Mouse (Mus musculus): ENCODE data around the gene Msi2. TPM values are rescaled to one million over a fixed set of nuclear protein-coding genes. Genes with fewer than 3 reads are reported as not detected.

Msi2 gene
- polyA plus RNA-seq, 1 experiment from 2014 or later, result 20.4 TPM

DNA sequence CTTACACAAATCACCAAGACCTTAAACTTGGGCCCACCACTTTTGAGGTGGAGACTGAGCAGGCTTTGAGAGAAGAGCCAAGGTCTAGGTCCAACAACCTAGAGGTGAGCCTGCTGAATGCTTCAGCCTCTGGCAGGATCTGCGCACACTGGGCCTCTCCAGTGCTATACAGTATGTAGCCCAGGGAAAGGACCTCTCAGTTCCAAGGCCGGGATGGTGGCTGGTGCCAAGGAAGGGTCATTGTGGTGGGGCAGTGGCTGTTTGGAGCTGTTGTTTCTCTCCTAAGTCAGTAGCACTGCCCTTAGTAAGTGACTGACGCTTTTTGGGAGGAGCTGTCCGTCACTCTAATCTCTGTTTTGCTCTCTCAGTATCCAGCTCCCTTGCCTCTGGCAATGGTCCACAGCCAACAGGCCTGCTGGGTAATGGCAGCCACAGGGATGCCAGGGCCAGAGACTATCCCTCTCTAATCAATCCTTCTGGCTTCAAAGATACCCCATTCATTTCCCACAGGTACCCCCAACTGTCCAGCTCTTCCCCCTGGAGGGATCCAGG is 243.3 kb downstream of the Msi2 start:
- H3K4me3 ChIP-seq, result no peak overlapping the region
- H3K9me3 ChIP-seq, result no peaks in the 10 kb centered on the region
- peaks cover 93% of the 10 kb centered on the region for H3K4me1 ChIP-seq
- 70% methylated on average over 4 of the region's 4 CpGs for WGBS
- H3K36me3 ChIP-seq (replicated peaks), result peaks cover 55% of the 10 kb centered on the region
- DNase-seq (ENCODE audit: extremely low spot score, low spot score), result no peak
- H3K27me3 ChIP-seq (ENCODE audit: poor library complexity, severe bottlenecking), result 0 out of 2 replicates have a peak, but pooled peaks cover under 1% of the 10 kb centered on the region
- peak overlapping the region; percentile 59 for H3K27ac ChIP-seq

DNA sequence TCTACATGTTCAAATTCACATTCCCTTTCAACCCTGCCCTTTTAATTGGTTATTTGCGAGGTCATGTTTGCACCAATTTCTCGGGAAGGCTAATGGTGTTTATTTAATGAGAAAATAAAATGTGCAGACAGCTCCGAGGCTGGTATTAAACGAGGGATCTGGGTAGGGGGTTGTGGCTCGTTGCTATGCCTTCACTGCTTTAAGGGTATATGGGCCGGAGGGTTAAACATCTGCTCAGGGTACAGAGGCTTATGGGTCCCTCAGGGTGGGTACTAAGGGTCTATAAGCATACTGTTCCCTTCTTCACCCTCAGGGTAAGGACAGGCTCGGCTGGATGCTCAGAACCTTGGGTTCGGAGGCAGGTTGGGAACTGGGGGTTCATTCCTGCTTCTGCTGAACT is 245.6 kb downstream of the Msi2 start:
- H3K27ac ChIP-seq, result peak overlapping the region; percentile 81
- H3K4me3 ChIP-seq, result no peak overlapping the region
- no peak for DNase-seq (ENCODE audit: extremely low spot score, low spot score)
- WGBS, result 50% methylated on average over 8 of the region's 8 CpGs
- peaks cover 50% of the 10 kb centered on the region for H3K36me3 ChIP-seq (replicated peaks)
- peaks cover 5% of the 10 kb centered on the region; the same call in 1 of the 2 replicates for H3K27me3 ChIP-seq (ENCODE audit: poor library complexity, severe bottlenecking)
- H3K9me3 ChIP-seq, result no peaks in the 10 kb centered on the region
- peaks cover 90% of the 10 kb centered on the region for H3K4me1 ChIP-seq

DNA sequence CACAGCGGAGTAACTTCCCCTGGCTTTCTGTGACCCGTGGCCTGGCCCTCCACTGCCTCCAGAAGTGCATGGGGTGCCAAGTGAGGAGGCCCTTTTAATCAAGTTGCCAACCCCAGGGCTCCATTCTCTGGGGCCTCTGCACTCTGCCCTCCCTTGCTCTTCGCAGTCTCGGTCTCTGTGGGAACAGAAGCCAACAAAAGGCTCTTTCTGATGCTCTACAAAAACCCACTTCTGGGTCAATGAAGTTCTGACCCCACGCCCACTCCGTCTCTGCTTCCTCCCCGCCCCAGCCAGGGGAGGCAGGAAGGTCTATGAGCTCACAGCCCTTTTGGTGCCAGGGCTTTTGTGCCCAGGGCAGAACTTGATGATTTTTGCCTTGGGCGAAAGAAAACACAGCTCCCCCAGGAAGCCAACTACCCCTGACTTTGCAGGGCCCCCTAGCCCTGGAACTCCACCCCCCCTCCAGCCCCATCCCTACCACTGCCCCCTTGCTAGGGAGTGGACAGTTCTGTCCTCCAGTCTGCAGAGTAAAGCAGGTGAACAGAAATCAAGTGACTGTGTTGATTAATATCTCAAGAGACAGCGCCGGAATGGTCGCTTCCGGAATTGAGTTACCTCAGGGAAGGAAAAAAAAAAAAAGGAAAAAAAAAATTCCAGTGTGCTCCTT is 246.2 kb downstream of the Msi2 start:
- Histone ChIP-seq H3K4me3 (peak overlapping the region; percentile 23; the same call in 1 of the 2 replicates), H3K27ac (peak overlapping the region; percentile 81), H3K9me3 (no peaks in the 10 kb centered on the region), H3K4me1 (peaks cover 94% of the 10 kb centered on the region), H3K36me3 (replicated peaks) (peaks cover 49% of the 10 kb centered on the region), H3K27me3 (ENCODE audit: poor library complexity, severe bottlenecking) (peaks cover 5% of the 10 kb centered on the region; the same call in 1 of the 2 replicates)
- DNase-seq (ENCODE audit: extremely low spot score, low spot score), result peak; percentile 77
- whole genome bisulfite sequencing, result 24% methylated on average over 12 of the region's 12 CpGs

DNA sequence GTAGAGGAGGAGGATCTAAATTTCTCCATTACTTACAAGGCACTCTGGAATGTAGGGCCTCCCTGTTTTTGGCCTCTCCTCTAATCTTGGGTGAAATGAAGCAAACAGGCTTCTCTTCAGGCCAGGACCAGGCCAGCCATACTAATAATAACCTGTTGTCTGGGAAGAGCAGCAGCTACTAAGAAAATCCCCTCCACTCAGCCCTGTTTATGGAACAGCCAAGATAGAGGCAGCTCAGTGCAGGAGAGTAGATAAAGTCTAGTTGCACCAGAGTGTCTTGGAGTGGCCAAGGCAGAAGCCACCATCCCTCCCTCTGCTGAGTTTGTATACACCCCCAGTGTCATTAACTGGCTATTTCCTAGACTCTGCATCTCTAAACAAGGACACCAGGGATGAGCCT is 247.7 kb downstream of the Msi2 start:
- Histone ChIP-seq H3K9me3 (no peaks in the 10 kb centered on the region), H3K36me3 (replicated peaks) (peaks cover 40% of the 10 kb centered on the region), H3K4me3 (no peak overlapping the region; the same call in 1 of the 2 replicates), H3K4me1 (peaks cover 91% of the 10 kb centered on the region), H3K27ac (peak overlapping the region; percentile 81), H3K27me3 (ENCODE audit: poor library complexity, severe bottlenecking) (peaks cover 5% of the 10 kb centered on the region; the same call in 1 of the 2 replicates)
- DNase-seq (ENCODE audit: extremely low spot score, low spot score), result no peak

DNA sequence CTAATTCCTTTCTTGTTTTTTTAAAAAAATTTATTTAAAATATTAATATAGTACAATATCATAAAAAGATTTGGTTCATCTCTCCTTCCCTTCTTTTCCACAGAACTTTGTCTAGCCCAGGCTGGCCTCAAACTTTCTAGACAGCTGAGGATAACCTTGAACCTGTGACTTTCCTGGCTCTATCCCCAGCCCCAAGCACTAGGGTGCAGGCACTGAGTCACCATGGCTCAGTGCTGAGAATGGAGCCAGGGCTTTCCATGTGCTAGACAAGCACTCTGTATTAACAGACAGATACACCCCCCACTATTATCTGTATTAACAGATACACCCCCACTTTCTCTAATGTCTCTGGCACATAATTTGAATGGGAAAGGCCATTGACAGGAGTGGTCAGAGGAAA is 249.3 kb downstream of the Msi2 start:
- Histone ChIP-seq H3K9me3 (no peaks in the 10 kb centered on the region), H3K36me3 (replicated peaks) (peaks cover 44% of the 10 kb centered on the region), H3K27ac (no peak overlapping the region), H3K4me1 (peaks cover 85% of the 10 kb centered on the region), H3K27me3 (ENCODE audit: poor library complexity, severe bottlenecking) (peaks cover 5% of the 10 kb centered on the region; the same call in 1 of the 2 replicates), H3K4me3 (no peak overlapping the region)
- DNase-seq (ENCODE audit: extremely low spot score, low spot score), result no peak

DNA sequence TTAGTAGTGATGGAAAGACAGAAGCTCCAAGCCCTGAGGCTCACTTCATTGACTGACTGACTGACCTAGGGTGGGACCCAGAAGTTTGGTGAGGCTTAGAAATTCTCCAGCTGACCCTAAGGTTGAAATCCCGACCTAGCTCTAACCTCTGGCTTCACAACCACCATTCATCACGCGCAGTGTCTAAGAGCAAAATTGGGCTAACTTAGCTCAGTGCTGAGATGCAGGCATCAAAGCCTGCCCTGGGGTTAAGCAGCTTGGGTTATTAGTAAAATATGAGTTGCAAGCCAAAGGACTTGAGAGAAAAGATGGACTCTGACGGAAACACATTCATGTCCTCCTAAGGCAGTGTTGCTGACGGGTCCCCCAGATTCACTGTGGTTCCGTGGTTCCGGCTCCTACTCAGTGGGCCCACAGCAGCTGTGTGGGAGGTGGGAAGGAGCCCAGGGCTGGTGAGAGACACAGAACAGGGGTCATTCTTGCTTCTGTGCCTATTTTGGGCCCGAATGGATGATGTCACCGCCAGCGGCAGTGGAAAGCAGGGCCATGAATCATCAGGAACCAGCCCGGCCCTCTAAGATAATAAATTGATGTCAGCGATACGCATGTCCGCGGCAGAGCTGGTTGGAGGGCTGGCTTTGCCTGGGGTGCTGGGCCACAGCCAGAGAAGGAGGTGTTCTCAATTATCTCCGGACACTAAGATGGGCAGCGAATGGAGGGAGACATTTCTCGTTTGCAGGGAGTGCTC is 250.6 kb downstream of the Msi2 start:
- no peak for DNase-seq (ENCODE audit: extremely low spot score, low spot score)
- peaks cover 57% of the 10 kb centered on the region for H3K36me3 ChIP-seq (replicated peaks)
- WGBS, result 82% methylated on average over 18 of the region's 18 CpGs
- H3K27ac ChIP-seq, result peak overlapping the region; percentile 68
- H3K27me3 ChIP-seq (ENCODE audit: poor library complexity, severe bottlenecking), result peaks cover 5% of the 10 kb centered on the region; the same call in 1 of the 2 replicates
- H3K4me3 ChIP-seq, result no peak overlapping the region
- peaks cover 85% of the 10 kb centered on the region for H3K4me1 ChIP-seq
- H3K9me3 ChIP-seq, result no peaks in the 10 kb centered on the region

DNA sequence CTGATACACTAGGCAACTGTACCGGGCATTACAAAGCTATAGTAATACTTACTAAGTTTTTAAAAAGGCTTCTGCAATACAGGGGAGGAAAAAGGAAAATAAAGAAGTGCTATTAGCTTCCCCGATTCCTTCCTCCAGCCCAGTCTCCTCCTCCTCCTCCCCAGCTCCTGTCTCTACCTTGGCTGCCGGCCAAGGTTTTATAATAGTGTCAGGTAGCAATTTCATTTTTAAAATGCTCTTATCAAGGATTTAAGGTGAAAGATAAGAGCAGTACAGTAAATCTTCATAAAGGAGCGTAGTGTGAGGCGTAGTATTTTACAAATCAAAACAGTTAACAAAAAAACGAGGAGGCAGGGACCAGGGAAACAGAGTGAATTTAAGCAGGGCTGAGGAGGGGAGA is 254.4 kb downstream of the Msi2 start:
- no peaks in the 10 kb centered on the region for H3K27me3 ChIP-seq (ENCODE audit: poor library complexity, severe bottlenecking)
- peaks cover 47% of the 10 kb centered on the region for H3K36me3 ChIP-seq (replicated peaks)
- no peaks in the 10 kb centered on the region for H3K9me3 ChIP-seq
- no peak for DNase-seq (ENCODE audit: extremely low spot score, low spot score)
- no peak overlapping the region for H3K27ac ChIP-seq
- H3K4me3 ChIP-seq, result no peak overlapping the region
- WGBS, result 92% methylated on average over 6 of the region's 6 CpGs
- H3K4me1 ChIP-seq, result peaks cover 86% of the 10 kb centered on the region

GRCm38 (mm10) chr11:88462789-88463188 is 255.5 kb downstream of the Msi2 start:
- DNase-seq (ENCODE audit: extremely low spot score, low spot score), result no peak
- Histone ChIP-seq H3K27me3 (ENCODE audit: poor library complexity, severe bottlenecking) (no peaks in the 10 kb centered on the region), H3K4me3 (no peak overlapping the region), H3K4me1 (peaks cover 90% of the 10 kb centered on the region), H3K36me3 (replicated peaks) (peaks cover 41% of the 10 kb centered on the region), H3K9me3 (no peaks in the 10 kb centered on the region), H3K27ac (peak overlapping the region; percentile 35; the same call in 1 of the 2 replicates)
- WGBS, result 83% methylated on average over 8 of the region's 8 CpGs

GRCm38 (mm10) chr11:88461601-88462000 is 256.7 kb downstream of the Msi2 start:
- Histone ChIP-seq H3K27ac (0 out of 2 replicates have a peak overlapping the region, but pooled peaks have one; percentile 12), H3K36me3 (replicated peaks) (peaks cover 44% of the 10 kb centered on the region), H3K4me1 (peaks cover 94% of the 10 kb centered on the region), H3K9me3 (no peaks in the 10 kb centered on the region), H3K4me3 (no peak overlapping the region), H3K27me3 (ENCODE audit: poor library complexity, severe bottlenecking) (no peaks in the 10 kb centered on the region)
- DNase-seq (ENCODE audit: extremely low spot score, low spot score), result no peak
- WGBS, result 88% methylated on average over 4 of the region's 4 CpGs

- peak; percentile 43 for DNase-seq (ENCODE audit: extremely low spot score, low spot score)
Measured at GRCm38 (mm10) chr11:88459946-88460736, 258.2 kb downstream of the Msi2 start.

DNA sequence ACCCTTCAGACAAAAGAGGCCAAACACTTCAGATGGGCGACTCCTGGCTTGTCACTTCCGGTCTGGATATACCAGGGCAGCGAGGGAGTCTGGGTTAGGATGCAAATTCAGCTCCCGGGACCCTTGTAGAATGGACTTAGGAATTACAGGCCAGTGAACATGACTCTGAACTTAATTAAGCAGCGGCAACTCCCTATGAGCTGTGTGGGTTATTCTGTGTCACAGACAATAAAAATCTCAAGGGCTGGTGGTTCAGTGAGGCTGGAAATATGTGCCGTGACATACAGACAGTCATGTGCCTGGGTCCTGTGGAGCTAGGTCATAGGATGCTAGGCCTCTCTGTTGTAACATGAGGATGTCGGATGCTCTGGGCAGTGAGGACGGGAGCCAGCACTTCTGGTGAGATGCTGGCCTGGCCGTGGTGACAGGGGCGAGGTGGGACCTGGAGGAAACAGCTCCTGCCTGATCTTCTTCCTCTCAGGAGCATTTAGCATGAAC is 261.0 kb downstream of the Msi2 start:
- H3K36me3 ChIP-seq (replicated peaks), result peaks cover 17% of the 10 kb centered on the region
- H3K27ac ChIP-seq, result peak overlapping the region; percentile 44; the same call in 1 of the 2 replicates
- peaks cover 87% of the 10 kb centered on the region for H3K4me1 ChIP-seq
- 85% methylated on average over 10 of the region's 10 CpGs for WGBS
- H3K9me3 ChIP-seq, result no peaks in the 10 kb centered on the region
- H3K4me3 ChIP-seq, result no peak overlapping the region
- DNase-seq (ENCODE audit: extremely low spot score, low spot score), result no peak
- H3K27me3 ChIP-seq (ENCODE audit: poor library complexity, severe bottlenecking), result no peaks in the 10 kb centered on the region

More at GRCm38 (mm10) chr11:88459946-88460736, 258.2 kb downstream of the Msi2 start:
- H3K27me3 ChIP-seq (ENCODE audit: poor library complexity, severe bottlenecking), result no peaks in the 10 kb centered on the region
- 36% methylated on average over 19 of the region's 19 CpGs for WGBS
- peaks cover 98% of the 10 kb centered on the region for H3K4me1 ChIP-seq
- peak overlapping the region; percentile 14; the same call in 1 of the 2 replicates for H3K4me3 ChIP-seq
- H3K27ac ChIP-seq, result peak overlapping the region; percentile 79
- no peaks in the 10 kb centered on the region for H3K9me3 ChIP-seq
- peaks cover 37% of the 10 kb centered on the region for H3K36me3 ChIP-seq (replicated peaks)

Data from forebrain, embryonic 10.5 days (tissue).